Mouse (Mus musculus) hindbrain, embryonic 16.5 days (tissue): ENCODE results near the gene Nop58. TPM values are rescaled to one million over a fixed set of nuclear protein-coding genes. Genes with fewer than 3 reads are reported as not detected.

ENCODE experiments used
- ATAC-seq: fragments of 200-750 bp; cut with Nextera tagmentation; 2 replicates; pipeline ENCODE4 v1.8.0; 2017; ENCODE audit warnings: moderate TSS enrichment, moderate library complexity
- H3K27ac ChIP-seq: fragments of 300-500 bp; sonication (generic); 2 replicates; pipeline ENCODE4 v1.5.1; 2014; ENCODE audit warnings: low read depth, mild to moderate bottlenecking, control low read depth, low read length, moderate library complexity
- H3K27me3 ChIP-seq: fragments of 300-500 bp; sonication (generic); replicated peaks from 2 replicates; pipeline ENCODE4 v1.6.1; 2014; ENCODE audit warnings: low read length; ENCODE audit not compliant: control insufficient read depth, insufficient read depth
- H3K36me3 ChIP-seq: fragments of 300-500 bp; sonication (generic); 2 replicates; pipeline ENCODE4 v1.6.1; 2014; ENCODE audit warnings: mild to moderate bottlenecking, low read length, moderate library complexity, mixed read lengths; ENCODE audit not compliant: control insufficient read depth, insufficient read depth
- H3K4me1 ChIP-seq: fragments of 300-500 bp; sonication (generic); 2 replicates; pipeline ENCODE4 v1.6.1; 2014; ENCODE audit warnings: low read depth, low read length; ENCODE audit not compliant: control insufficient read depth, insufficient read depth
- H3K4me2 ChIP-seq: fragments of 300-500 bp; sonication (generic); 2 replicates; pipeline ENCODE4 v1.6.1; 2014; ENCODE audit warnings: mild to moderate bottlenecking, low read length, control low read depth, moderate library complexity
- H3K4me3 ChIP-seq: fragments of 300-500 bp; sonication (generic); 2 replicates; pipeline ENCODE4 v1.5.1; 2014; ENCODE audit warnings: mild to moderate bottlenecking, low read length, control low read depth, moderate library complexity
- H3K9ac ChIP-seq: fragments of 300-500 bp; sonication (generic); 2 replicates; pipeline ENCODE4 v1.6.1; 2014; ENCODE audit warnings: low read depth, mild to moderate bottlenecking, control low read depth, low read length, moderate library complexity
- H3K9me3 ChIP-seq: fragments of 300-500 bp; sonication (generic); 2 replicates; pipeline ENCODE4 v1.6.1; 2014; ENCODE audit warnings: mild to moderate bottlenecking, low read length, moderate library complexity; ENCODE audit not compliant: control insufficient read depth
- WGBS: fragments of 180-500 bp; shearing (Covaris S2); extraction: QIAGEN DNeasy Blood & Tissue Kit; methylation state at CpG from one replicate; pipeline ENCODE4 v1.1.7; 2014; 5-methylcytosine and 5-hydroxymethylcytosine counted together
- polyA plus RNA-seq: library from polyadenylated mRNA; unstranded; fragments of >200 nt; fragmentation: Nextera tagmentation; extraction: Ambion mirVana; gene quantifications from 2 replicates; pipeline ENCODE4 v1.2.1, GENCODE M21; 2015

Nop58 gene
- polyA plus RNA-seq, 1 experiment from 2014 or later: 134 TPM

DNA sequence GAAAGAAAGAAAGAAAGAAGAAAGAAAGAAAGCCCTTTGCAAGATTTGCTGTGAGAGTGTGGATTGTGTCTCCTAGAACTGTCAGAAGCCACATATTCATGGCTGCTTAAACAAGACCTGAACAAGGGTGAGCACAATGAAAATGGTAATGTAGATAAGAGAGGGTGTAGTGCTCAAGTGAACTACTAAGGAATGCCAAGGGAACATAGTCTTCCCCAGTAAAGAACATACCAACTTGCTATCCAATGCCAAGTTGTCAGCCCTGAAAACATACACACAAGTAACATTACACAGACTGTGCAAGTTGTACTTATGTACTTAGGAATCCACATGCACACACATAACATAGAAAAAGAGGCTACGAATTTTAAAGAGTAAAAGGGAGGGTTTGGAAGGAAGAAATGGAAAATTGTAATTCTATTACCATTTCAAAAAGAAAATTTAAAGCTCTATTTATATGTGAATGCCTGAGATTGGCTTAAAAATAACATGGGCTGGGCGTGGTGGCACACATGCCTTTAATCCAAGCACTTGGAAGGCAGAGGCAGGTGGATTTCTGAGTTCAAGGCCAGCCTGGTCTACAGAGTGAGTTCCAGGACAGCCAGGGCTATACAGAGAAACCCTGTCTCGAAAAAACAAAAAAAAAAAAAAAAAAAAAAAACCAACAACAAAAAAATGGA, 21.2 kb upstream of the Nop58 start:
- Histone ChIP-seq H3K9me3 (no peaks in the 10 kb centered on the region), H3K4me2 (no peak overlapping the region), H3K27me3 (no peaks in the 10 kb centered on the region), H3K9ac (no peak overlapping the region), H3K27ac (no peak overlapping the region), H3K4me1 (peaks cover 3% of the 10 kb centered on the region), H3K4me3 (no peak overlapping the region), H3K36me3 (no peaks in the 10 kb centered on the region)
- no peak for ATAC-seq
- WGBS: 91% methylated on average over 3 of the region's 3 CpGs

DNA sequence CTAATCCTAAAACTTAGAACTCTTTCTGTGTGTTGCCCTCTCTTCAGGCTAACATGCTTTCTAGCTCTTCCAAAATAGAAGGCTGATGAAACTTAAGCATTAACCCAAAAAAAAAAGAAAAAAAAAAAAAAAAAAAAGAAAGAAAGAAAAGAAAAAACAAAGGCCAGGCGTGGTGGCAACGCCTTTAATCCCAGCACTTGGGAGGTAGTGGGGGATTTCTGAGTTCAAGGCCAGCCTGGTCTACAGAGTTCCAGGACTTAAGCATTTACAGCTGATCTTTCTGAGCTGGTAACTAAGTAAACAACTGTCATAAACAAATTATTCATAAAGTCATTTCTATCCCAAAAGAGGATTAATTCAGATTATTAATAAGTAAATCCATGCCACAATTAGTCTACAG, 15.9 kb upstream of the Nop58 start:
- WGBS: 89% methylated on average over 2 of the region's 2 CpGs
- Histone ChIP-seq H3K9me3 (no peaks in the 10 kb centered on the region), H3K36me3 (no peaks in the 10 kb centered on the region), H3K4me2 (no peak overlapping the region; the same call in 1 of the 2 replicates), H3K27ac (no peak overlapping the region), H3K4me1 (peaks cover 18% of the 10 kb centered on the region), H3K4me3 (no peak overlapping the region), H3K27me3 (no peaks in the 10 kb centered on the region), H3K9ac (no peak overlapping the region)
- no peak for ATAC-seq

DNA sequence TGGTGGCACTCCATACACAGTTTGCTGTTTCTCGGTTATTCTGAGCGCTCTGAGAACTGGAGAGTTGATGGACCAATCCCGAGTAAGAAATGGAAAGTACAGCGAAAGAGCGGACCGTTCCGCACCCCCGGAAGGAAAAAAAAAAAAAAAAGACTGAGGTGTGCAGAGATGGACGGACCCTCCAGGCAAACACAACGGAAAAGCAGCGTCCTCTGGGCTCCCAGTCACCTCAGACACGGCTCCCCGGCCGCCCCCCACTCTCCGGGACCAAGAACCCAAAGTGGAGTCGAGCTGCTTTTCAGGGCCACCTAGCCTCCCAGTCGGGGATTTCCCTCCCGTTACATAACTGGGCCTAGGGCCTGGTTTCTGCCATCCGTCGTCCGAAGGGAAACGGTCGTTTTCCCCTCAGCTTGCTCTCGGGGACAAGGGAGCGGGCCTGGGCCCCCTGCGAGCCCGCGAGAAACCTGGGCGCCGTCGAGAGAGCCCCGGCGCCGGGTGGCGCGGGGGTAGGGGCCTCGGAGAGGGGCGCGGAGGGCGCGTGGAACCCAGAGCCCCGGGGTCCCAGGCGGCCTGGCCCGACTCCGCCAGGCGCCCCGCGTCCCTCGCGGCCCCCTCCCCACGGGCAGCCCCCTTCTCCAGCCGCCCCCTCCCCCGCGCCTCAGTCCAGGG, 14.7 kb upstream of the Nop58 start:
- Histone ChIP-seq H3K4me1 (peaks cover 18% of the 10 kb centered on the region), H3K4me2 (peak overlapping the region; percentile 80), H3K9me3 (no peaks in the 10 kb centered on the region), H3K9ac (peak overlapping the region; percentile 91), H3K4me3 (peak overlapping the region; percentile 90), H3K36me3 (no peaks in the 10 kb centered on the region), H3K27ac (peak overlapping the region; percentile 94), H3K27me3 (no peaks in the 10 kb centered on the region)
- WGBS: under 1% methylated on average over 37 of the region's 54 CpGs
- no peak; the same call in 1 of the 2 replicates for ATAC-seq

DNA sequence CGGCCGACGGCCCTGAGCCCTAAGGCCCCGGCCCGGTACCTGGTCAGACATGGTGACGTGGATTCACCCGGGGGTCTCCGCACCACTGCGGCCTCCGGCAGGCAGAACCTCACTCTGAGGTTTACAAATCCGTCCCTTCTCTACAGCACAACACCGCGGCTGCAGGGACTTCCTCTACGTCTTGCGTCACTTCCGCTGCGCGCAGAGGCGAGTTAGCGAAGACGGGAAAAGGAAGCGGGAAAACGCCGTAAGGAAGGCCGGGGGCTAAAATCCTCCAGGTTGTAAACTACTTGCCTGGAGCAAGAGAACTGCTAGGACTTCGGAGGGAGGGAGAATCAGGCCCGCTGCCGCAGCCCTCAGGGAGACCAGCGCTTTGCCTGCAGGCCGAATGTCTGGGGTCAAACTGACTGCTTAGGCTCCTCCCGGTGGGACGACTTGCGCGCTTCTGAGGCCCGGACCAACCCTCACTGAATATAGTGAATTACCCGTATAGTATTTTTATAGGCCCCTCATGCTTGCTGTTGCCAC, 14.1 kb upstream of the Nop58 start, which contains the start of gene Sumo1:
Sumo1 (minus strand) TSS at position 194 of the 528 bp plus-strand sequence.
- Histone ChIP-seq H3K9me3 (no peaks in the 10 kb centered on the region), H3K4me3 (peak within 1 kb of the TSS; percentile 90), H3K4me2 (peak within 1 kb of the TSS; percentile 95), H3K4me1 (peaks cover 18% of the 10 kb centered on the region), H3K9ac (peak within 1 kb of the TSS; percentile 91), H3K27ac (peak within 1 kb of the TSS; percentile 94), H3K36me3 (no peaks in the 10 kb centered on the region), H3K27me3 (no peaks in the 10 kb centered on the region)
- WGBS: under 1% methylated on average over 36 of the region's 36 CpGs
- ATAC-seq: peak; percentile 97

DNA sequence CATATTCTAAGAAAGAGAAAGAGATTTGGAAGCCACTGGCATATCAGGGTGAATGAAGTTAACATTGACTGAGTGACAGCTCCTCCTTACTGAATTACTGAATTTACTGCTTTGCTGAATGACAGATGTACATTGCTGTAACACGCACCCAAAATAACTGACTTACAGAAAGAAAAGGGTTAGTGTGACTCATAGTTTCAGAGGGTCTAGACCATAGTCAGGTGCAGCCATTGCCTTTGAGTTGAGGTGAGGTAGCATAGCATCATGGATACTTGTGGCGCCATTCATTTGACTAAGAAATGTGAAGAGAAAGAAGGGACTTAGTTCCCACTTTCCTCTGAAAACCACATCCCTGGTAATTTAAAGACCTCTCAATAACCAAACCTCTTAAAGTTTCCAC, 11.1 kb upstream of the Nop58 start:
- H3K9ac ChIP-seq: no peak overlapping the region
- no peak overlapping the region for H3K27ac ChIP-seq
- H3K9me3 ChIP-seq: no peaks in the 10 kb centered on the region
- no peak overlapping the region for H3K4me2 ChIP-seq
- H3K36me3 ChIP-seq: no peaks in the 10 kb centered on the region
- no peak for ATAC-seq
- 97% methylated on average over 2 of the region's 2 CpGs for WGBS
- H3K4me1 ChIP-seq: peaks cover 14% of the 10 kb centered on the region
- no peak overlapping the region for H3K4me3 ChIP-seq
- H3K27me3 ChIP-seq: no peaks in the 10 kb centered on the region

DNA sequence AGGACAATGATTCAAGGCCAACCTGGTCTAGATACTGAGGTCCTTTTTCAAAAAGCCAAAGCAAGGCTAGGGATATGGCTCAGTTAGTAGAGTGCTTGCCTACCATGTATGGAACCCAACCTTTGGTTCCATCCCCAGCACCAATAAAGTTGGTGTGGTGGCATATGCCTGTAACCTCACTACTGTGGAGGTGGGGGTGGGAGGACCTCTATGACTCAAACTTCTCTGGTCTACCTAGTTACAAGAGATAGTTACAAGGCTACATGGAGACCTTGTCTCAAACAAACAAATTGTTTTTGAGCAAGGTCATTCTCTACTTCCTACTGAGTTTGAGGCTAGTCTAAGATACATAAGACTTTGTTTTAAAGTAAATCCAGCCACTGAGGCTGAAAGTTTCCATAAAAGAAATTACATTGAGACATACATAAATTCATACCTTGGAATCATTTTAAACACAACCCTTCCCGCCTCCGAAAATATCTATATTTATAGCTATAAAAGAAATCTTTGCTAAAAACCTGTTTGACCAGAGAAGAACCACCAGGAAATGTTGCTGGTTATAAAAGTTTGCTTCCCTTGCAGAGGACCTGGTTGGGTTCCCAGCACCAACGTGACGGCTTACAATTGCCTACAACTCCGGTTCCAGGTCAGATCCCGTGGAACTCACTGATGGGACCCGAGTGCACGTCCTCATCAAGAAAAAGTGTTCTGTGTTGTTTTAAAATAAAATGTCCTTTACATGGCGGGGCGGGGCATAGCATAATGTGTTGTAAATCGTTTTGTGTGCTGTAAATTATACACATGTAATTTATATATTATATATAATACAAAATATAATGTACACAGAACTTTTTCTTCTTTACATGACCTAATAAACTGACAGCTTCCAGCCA, 599 bp upstream of the Nop58 start:
- 11% methylated on average over 11 of the region's 11 CpGs for WGBS
- H3K4me1 ChIP-seq: peaks cover 14% of the 10 kb centered on the region
- ATAC-seq: no peak; the same call in 1 of the 2 replicates
- peak overlapping the region; percentile 94 for H3K4me2 ChIP-seq
- no peaks in the 10 kb centered on the region for H3K9me3 ChIP-seq
- H3K4me3 ChIP-seq: peak overlapping the region; percentile 78
- H3K27me3 ChIP-seq: no peaks in the 10 kb centered on the region; the same call in 1 of the 2 replicates
- peak overlapping the region; percentile 55 for H3K9ac ChIP-seq
- no peaks in the 10 kb centered on the region for H3K36me3 ChIP-seq
- H3K27ac ChIP-seq: no peak overlapping the region

DNA sequence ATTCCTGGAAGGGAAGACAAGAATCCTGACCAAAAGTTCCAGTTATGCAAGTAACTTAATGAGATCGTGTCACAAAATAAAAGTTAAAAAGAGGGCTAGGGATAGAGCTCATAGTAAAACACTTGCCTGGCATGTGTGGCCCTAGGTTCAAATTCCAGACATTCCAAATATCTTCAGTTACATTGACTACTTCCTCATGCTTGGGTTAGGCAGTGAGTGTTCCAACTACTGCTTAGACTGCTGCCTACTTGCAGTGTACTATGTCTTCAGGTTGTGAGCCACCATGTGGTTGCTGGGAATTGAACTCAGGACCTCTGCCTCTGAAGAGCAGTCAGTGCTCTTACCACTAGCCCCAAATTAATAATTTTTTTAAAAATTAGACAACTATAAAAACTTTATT, 2.7 kb downstream of the Nop58 start:
- no peak overlapping the region for H3K27ac ChIP-seq
- peaks cover 7% of the 10 kb centered on the region for H3K36me3 ChIP-seq
- no peak overlapping the region for H3K9ac ChIP-seq
- H3K4me2 ChIP-seq: no peak overlapping the region; the same call in 1 of the 2 replicates
- peaks cover 14% of the 10 kb centered on the region for H3K4me1 ChIP-seq
- WGBS: 80% methylated on average over 1 of the region's 1 CpGs
- no peak overlapping the region for H3K4me3 ChIP-seq
- H3K9me3 ChIP-seq: no peaks in the 10 kb centered on the region
- H3K27me3 ChIP-seq: no peaks in the 10 kb centered on the region
- ATAC-seq: no peak

DNA sequence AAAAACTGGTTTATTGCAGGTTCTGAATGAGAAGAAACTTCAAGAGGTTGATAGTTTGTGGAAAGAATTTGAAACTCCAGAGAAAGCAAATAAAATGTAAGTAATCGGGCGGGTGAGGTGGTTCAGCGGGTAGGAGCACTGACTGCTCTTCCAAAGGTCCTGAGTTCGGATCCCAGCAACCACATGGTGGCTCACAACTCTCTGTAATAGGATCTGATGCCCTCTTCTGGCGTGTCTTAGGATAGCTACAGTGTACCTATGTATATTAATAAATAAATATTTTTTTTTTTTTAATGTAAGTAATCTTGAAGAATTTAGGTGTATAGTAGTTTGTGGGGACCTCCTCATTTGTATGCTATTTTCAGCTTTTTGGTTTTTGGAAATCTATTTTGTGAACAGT, 5.7 kb downstream of the Nop58 start:
- Histone ChIP-seq H3K36me3 (peaks cover 16% of the 10 kb centered on the region), H3K9ac (no peak overlapping the region), H3K4me1 (peaks cover 14% of the 10 kb centered on the region), H3K27me3 (no peaks in the 10 kb centered on the region), H3K4me3 (no peak overlapping the region), H3K27ac (no peak overlapping the region), H3K4me2 (no peak overlapping the region), H3K9me3 (no peaks in the 10 kb centered on the region)
- no peak for ATAC-seq
- 94% methylated on average over 5 of the region's 5 CpGs for WGBS
